Mouse (Mus musculus) hindlimb bud, embryonic 11.5 days (tissue): ENCODE measurements at regions not wholly inside any gene's neighbourhood (a gene's known extent, or its start where the extent isn't known, plus 50 kb on each side); places are given as distances from the start of the nearest gene placed in this dataset.

Experiments
- DNase-seq: peaks from one replicate; pipeline ENCODE4 v3.0.0-alpha.2; 2012; ENCODE audit warnings: low read depth, low spot score; ENCODE audit errors: extremely low spot score

DNA sequence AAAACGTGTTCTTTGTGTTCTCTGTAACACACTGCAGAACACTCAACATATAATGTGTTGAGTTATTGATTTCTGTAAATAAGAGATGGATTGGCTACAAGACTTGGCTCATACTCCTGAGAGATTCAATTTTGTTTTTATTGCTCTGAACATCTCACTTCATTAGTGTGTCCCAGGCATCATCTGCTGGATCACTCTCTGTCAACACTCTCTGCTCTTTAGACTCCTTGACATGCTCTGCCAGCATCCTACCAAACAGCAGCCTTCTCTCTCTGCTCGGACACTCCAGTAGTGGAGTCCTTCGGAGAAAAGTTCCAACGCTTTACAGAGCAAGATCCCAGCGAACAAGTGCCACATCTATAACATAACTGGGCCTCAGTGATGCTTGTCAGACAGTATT lies 235.1 kb upstream of the Lcorl start:
- no peak for DNase-seq

DNA sequence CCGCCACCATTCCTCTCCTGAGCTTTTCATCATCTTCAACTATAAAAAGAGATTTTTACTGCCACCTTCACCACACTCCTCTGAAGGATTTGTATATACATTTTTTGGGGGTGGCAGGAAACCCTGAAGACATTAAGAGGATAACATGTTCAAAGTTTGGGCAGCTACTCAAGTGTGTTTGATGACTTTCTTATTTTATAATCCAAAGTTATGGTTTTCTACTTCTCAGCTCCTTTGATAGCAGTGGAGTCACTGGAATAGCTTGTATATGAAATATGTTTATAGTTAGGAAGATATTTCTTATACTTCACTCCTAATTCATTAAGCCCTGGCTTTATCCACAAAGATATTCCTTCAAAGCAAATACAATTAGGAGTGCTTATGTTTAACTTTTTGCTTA lies 229.5 kb upstream of the Lcorl start:
- DNase-seq, result no peak

DNA sequence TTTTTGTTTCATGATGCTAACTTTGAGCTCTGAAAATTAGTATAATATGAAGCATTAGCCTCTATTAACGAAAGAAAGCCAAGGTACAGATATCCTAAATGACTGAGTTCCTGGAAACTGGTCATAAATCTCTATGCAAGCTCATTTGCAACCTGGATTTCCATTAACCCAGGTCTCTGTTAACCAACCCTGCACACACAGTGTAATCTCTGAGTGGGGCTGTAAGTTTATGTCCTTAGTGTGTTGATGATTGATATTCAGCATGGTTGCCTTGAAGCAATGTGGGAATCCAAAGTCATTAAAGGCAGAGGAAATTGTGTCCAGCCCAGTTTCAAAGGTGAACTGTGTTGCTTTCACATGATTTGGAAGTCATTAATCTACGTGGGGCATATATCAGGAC lies 225.9 kb upstream of the Lcorl start:
- DNase-seq, result peak; percentile 14

DNA sequence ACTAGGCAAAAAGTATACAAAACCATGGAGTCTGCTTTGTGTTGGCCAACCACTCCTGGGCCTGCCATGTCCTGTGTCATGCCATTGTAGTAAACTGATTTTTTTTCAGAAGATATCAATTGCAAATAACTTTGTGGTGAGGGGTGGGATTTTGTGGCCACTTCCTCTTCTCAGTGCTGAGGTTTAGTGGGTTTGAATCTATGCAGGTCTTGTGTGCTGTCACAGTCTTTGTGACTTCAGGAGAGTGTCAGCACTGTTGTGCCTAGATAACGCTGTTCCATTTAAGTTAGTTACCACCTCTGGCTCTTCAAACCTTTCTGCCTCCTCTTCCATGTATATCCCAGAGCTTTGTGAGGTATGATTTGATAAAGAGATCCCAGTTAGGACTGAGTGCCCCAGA lies 216.3 kb upstream of the Lcorl start:
- DNase-seq, result no peak

DNA sequence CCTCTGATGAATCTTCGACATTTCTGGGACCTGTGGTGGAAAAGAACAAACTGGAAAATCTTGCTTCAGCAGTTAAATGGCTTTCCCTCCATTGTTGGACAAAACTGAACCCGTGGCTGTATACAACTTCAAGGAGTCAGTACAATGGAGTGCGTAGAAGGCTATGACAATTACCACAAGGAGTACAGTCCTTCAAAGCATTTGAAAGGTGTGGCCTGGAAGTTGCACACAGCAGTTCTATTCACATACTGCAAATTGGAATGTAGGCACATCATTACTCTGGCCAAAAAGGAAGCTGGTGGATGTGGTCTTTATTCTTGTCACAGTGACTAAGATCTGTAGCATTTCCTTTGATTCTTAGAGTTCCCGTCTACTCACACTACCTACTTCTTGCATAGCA lies 215.7 kb upstream of the Lcorl start:
- DNase-seq, result no peak

DNA sequence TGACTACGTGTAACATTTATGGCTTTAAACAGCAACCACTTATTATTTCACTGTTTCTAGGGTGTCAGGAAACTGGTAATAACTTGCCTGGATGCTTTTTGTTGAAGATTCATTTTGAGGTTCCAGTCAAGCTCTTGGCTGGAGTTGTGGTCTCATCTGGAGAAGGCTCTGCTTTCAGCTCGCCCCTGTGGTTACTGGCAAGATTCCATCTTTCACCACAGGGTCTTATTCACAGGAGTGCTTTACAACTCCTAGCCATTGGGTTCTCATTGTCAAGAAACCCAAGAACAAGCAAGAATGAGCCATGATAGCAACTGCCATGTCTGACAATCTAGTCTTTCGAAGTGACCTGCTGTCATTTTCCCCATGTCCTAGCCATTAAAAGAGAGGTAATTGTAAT lies 202.5 kb upstream of the Lcorl start:
- no peak for DNase-seq

DNA sequence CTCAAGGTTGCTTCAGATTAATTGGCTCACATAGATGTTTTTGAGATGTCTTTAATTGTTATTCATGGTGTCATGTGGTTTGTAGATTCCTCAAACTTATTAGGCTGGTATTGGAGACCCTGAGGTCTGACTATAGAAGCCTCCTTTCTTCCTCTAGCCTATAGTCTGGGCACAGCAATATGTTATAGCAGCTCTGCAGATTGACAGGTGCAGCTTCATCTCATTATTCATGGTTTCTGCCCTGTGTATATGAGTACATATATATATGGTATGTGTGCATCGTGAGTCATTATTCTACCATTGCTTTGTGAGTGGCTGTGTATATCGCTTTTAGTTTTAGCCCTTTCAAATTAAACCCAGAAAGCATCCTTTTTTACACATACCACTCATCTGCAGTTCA lies 197.4 kb upstream of the Lcorl start:
- DNase-seq, result no peak

DNA sequence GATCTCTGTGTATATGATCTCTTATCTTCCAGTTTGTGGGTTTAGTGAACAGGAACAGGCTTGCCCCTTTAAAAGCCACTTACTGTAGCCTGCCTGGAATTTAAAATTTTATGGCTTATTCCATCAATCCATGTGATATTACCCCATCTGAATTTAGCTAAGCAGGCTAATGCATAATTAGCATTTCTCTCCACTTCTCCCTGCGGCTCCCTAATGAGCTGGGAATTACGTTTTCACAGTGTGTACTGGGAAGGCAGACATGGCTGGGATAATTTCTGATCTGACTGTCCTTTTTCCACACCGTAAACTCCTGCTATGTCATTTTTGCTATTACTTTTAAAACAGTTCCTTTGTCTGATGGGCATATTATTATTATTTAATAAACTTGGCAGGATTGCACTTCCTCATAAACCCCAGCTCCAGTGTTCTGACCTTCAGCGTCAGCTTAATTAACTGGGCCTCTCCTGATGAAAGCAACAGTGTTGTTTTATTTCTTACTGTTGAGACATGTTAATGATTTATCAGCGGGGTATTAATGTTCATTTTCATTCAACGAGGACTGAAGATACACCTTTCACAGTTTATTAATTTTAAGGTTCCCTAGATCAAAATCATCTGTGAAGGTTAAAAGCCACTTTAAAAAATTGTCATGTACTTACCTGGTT lies 185.4 kb upstream of the Lcorl start:
- DNase-seq, result no peak

DNA sequence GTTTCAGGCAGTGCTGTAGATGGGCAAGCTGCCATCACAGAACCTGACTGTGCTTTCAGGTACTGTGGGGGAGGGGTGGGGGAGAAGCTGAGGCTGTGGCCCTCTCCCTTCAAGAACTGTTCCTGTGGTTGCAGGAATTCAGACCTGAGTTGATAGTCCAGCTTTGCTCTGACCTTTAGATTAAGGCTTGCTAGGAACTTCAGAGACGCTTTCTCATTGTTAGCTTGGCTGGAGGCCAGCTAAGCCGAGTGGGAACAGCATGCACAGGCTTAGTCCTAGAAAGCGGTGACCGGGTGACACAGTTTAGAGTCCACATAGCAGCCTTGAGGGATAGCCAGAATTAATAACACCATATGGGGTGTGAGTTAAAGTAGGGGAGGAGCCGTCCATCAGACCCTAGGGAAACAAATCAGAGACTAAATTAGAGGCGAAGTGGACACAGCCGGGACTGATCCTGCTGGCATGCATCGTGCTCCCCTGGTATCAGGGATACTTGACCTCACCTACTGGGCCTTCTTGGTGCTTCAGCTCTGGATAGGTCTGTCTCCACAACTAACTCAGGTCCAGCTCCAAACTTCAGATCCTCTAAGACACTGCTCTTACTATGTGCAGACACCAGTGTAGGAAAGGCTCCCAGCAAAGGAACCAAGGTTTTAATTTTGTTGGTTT lies 175.7 kb upstream of the Lcorl start:
- DNase-seq, result no peak

DNA sequence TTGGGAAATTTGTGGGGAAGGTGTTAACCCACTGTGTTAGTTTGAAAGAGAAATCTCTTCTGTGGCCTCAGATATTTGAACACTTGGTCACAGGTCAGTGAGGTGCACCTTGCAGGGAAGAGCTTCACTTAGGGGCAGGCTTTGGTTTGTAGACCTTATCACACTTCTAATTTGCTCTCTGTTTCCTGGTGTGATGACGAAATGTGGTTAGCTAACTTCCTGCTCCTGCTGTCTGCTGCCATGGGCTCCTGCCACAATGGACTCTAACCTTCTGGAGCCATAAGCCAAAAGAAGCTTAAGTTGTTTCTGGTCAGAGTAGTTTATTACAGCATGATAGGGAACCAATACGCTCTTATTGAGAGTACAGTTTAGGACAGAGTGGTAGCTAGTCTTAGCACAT lies 174.8 kb upstream of the Lcorl start:
- DNase-seq, result no peak

DNA sequence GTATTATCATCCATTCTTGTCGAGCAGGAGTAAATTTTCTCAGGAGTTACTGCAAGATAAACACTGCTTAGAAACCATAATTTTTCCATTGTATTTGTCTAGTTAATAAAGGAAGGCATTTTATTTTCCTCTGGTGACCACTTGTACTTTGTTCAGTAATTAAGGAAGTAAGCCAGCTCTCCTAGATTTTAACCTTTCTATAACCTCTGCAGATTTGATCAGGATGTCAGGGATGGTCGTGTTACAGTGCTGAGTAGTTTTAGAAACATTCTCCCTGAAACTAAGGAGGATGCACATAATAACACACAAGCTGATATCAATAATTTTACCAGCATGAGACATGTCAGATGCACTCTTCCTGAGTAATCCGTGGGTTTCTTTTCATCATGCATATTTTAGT lies 166.7 kb upstream of the Lcorl start:
- no peak for DNase-seq

DNA sequence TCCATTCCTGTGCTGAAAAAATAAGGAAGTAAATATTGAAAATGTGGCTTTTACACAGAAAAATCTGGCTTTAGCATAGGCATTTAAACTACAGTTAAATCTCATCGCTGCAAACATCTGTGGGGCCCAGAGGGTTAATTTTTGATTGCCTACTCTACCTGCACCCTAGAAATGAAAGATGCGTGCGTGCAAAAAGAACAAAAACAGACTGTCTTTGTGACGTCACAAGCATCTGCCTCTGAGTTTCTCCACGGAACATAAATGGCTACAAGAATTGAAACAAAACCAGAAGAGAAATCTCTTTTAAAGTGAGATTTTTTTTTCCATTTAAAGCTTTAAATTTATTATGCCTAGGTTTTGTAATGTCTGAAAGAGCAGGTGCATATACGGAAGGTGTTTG lies 166.0 kb upstream of the Lcorl start:
- DNase-seq, result no peak

DNA sequence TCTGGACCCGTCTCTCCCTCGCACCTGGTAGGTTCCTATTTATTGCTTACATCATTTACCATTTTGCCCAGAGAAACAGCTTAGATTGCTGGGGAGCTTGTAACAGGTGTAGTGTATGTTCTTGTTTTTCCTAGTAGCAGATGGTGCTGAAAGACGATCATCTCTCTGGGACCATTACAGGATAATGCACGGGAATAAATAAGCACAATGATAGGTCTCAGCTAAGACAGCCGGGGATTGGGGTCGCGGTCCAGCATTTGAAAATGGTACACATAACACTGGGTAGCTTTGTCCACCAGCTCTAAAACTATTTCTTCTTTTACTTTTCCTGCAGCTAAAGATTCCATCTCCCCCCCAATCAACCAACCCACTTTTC lies 164.6 kb upstream of the Lcorl start:
- no peak for DNase-seq

DNA sequence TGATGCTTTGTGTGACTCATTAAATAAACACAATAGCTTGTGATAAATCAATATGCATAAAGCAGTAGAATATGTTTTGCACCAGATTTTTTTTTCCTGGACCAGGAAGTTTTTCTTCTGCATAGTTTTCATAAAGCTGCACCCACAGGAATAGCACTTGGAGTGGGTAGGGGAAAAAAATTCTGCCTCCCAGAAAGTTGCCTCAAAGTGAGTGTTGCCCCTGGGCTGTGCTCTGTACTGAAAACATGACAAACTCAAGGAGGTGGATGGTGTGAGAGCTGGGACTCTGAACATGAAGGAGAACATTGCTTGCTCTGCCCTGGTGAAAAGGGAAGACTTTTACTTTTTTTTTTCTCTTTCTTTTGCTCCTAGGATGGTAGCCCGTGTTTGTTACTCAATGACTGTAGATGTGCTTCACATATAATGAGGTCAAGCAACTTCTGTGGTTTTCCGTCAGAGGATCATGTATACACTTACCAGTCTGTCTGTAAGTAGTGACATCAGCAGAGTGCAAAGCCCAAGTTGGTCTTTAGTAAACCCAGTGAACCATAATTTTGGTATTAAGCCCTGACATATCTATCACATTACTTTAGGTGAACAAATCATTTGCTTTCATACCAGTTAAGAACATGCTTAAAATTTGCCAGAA lies 164.1 kb upstream of the Lcorl start:
- no peak for DNase-seq

DNA sequence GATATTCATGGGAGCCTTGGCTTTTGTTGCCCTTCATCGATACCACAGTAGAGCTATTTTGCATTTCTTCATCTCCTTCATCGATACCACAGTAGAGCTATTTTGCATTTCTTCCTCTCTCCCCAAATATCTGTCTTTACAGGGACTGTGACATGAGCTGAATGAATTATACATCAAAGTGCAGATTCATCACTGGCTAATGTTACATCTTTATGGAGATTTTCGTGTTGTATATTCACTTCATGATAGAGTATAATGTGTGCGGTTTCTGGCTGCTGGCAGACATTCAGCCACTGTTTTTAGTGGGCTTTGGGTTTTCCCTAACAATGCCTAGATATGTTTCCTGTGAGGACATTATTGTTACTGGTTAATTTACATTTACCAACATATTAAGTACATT lies 162.8 kb upstream of the Lcorl start:
- DNase-seq, result no peak

DNA sequence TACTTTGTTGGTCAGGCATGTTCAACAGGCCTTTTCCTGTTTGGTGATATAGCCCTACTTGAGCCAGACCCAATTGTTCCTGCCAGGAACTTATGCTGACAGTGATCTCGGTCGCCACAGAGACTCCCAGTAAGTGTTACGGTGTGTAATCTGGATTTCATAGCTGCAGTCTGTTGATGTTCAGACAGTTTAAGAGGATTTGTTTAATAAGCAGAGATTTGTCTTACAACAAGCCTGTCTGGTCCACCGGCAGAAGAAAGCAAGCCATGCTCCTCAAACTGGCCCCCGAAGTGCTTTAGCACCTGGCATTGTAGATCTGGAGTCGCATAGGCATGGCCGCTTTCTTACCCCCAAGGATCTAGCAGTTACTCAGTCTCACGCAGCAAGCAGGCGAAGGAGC lies 150.0 kb upstream of the Lcorl start:
- DNase-seq, result no peak

DNA sequence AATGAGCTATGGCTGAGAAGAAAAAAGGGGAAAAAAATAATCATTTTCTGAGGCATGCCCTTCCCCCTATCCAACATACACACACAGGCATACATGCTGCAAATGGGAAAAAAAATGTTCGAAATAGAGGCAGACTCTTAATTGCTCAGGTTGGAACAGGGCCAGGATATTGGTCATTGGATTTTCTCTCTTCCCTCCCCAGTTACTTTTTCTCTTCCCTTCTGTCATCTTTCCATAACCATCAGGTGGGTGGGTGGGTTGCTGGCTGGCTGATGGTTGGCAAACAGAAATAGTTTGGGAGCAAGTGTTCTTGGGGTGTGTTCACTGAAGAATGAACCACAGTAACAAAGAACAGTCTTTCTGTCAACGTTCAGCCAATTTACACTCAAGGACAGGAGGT lies 149.3 kb upstream of the Lcorl start:
- DNase-seq, result no peak

DNA sequence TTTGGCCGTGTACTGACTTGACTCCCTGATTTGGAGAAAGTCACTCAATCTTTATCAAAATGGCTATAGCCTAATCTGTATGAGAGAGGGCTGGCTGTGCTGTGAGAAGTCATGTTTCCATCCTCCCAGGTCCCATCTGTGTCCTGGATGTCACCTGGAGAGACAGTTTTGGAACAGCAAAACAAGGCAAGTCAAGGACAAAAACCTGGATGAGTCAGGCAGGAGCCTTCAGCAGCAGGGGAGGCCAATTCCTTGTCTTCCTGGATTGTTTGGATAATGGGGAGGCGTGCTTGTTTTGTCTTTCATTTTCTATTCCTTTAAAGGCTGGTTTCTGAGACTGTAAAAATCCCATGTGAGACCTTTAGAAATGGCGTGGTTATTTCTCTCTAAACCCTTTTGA lies 148.8 kb upstream of the Lcorl start:
- no peak for DNase-seq

DNA sequence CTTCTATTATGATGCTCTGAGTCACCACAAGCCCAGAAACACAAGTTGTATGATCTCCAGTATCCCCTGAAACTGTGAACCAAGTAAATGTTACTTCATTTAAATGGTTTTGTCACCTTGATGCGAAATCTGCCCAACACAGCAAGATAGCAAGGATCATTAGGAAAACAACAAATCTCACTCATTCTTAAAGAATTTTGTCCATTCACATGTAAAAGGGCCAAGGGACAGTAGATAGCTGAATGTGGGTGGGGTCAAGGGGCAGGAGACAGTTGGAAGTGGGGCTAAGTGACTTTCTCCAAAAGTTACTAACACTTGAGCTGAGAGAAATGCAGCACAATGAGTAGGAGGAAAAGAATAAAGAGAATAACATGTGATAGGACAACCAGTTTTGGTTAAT lies 148.2 kb upstream of the Lcorl start:
- DNase-seq, result no peak

DNA sequence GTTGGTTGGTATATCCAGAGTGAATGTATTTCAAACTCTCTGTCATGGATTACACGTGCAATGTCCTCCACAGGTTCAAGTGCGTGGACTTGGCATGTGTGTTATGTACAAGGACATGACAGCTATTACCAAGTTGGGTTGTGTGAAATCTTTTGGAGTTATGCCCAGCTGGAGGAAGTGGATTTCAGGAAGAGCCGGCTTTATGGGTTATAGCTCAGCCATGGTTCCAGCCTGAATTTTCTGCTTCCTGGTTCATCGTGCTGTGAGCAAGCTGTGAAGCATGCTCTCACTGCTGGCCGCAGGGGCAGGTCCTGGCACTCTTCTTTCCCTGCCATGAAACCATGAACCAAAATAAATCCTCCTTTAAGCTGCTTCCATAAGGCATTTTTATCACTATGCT lies 144.6 kb upstream of the Lcorl start:
- DNase-seq, result no peak

DNA sequence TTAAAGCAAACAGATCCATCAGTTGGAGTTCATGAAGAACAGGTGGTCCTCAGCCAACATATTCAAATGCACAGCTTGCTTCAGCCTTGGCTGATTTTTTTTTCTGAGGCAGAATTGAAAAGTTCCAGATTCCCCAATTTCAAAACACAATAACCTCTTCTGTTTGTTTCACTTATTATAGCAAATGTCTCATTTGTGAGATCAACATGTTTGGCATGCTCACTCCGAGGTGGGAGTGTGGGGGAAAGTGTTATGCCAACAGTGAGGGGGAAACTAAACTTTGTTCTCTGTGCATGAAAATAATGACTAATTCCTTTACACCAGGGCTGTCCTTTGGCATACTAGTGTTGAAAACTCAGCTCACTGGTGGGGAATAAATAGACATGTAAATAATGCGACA lies 100.4 kb upstream of the Lcorl start:
- DNase-seq, result no peak

DNA sequence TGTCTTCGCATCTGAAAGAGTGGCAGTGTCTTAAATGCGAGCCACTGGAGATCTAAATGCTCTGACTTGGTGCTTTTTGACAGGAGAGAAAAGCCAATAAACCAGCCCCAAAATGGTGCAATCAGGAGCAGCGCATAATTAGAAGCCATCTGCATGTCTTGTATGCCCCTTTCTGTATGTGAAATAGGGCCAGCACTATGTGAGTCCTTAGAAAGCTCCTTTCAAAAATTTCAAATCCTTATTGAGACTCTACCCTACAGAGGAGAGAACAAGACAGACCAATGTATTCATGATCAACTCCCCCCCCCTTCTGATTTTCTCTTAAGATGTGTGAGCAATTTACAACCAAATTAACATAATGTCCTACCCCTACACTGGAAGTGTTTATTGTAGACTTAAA lies 86.6 kb upstream of the Lcorl start:
- DNase-seq, result no peak

DNA sequence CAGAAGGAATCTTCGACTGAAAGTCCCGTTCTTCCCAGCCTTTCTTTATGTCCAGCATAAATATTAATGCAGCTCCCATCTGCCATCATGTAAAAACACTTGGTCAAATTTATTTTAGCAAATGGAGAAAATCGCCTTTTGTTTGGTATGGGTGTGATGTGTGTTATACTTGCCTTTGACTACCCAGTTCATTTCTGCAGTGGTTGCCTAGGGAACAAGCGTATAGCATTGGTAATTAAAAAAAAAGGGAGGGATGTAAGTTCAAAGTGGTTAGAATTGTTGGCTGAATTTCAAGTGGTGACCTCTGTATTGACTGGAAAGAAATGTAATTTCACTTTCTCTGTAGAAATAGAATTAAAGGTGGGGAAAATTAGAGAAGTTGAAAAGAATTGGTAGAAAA lies 75.6 kb upstream of the Lcorl start:
- DNase-seq, result no peak
